Mouse (Mus musculus) bone marrow, adult 2 months (tissue): ENCODE measurements at regions not wholly inside any gene's neighbourhood (a gene's known extent, or its start where the extent isn't known, plus 50 kb on each side); places are given as distances from the start of the nearest gene placed in this dataset.

ENCODE experiments used
- CTCF ChIP-seq: fragments of 200-500 bp; IDR thresholded peaks from 2 replicates; pipeline ENCODE4 v1.5.1; 2011; ENCODE audit warnings: low read length, control low read depth; ENCODE audit not compliant: control insufficient read depth, insufficient read depth
- POLR2A ChIP-seq: fragments of 200-500 bp; IDR thresholded peaks from 2 replicates; pipeline ENCODE4 v1.6.1; 2011; ENCODE audit warnings: low read depth, mild to moderate bottlenecking, control low read depth, low read length, borderline replicate concordance; ENCODE audit not compliant: control insufficient read depth

DNA sequence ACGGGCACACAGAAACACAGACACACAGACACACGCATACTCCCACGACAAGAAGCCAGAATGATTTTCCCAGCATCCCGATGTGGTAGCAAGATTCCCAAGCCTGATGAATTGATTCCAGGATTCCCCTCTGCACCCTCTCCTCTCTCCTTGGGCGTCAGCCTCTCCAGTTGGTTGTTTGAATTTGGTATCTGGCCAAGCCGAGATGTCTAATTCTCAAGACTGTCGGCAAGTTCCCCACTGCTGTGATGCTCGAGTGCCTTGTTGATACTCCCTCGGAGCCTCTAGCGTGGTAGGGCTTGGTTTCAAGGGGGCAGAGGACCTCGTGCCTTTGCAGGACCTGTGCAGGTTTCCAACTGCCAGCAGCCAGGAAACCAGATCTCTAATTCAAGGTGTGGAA, 397.9 kb downstream of the Tshz3 start:
- TF ChIP-seq CTCF (no peak), POLR2A (no peak)
